Comparison of ENCODE assay signal across 10 mouse cellular contexts in the genomic region with DNA sequence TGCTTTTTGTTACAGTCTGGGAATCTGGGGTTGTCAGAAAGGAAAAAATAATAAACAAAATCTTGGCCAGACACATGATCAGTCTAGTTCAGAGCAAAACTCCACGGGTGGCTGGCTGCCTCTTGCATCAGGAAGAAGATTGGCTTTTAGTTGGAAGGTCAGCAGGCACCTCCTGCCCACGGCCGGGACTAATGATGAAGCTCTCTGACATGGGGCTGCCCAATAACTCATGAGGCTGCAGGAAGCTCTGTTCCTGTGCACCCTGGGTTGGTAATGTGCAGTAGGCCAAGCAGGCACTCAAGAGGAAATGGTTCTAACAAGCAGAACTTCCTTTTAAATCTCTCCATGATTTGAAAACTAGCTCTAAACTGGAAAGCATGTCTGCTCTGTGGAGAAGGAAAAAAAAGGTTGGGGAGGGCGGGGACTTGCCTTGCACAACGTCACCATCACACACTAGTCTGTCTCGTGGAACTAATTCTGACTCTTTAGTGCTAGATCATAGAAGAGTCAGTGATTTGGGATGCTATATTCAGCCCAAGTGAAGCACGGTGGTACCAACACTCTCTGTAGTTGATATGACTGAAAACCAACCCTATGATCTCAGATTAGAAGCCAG.
A peak's percentile ranks its signal among the peaks of the same experiment; 100 is the strongest.
DNase-seq lines count a peak whose midpoint lies in the region; ATAC-seq and TF ChIP-seq lines count a peak whose summit lies in the region.
"Had no signal": no experiment of that assay in that cellular context is flagged by ENCODE, and none has a peak within 500 bp of the region (broad histone marks: within the 10 kb centered on the region; RNA-seq: fewer than 3 reads in every experiment).

No protein-coding gene starts in this region.

- peak; percentile 45; the same call in 1 of the 2 replicates for ATAC-seq in lung, embryonic 16.5 days (ENCODE audit: low read depth)
- no peak for ATAC-seq in embryonic facial prominence, embryonic 14.5 days (ENCODE audit: low read depth)
- peak; percentile 42; the same call in 1 of the 2 replicates for ATAC-seq in neural tube, embryonic 12.5 days (ENCODE audit: low FRiP score, low read depth)
- ATAC-seq: intestine, embryonic 15.5 days had no signal

- no peaks in the 10 kb centered on the region for H3K27me3 ChIP-seq in lung, embryonic 16.5 days (ENCODE audit: control insufficient read depth, insufficient read depth, low read depth, low read length)
- H3K27me3 ChIP-seq in embryonic facial prominence, embryonic 14.5 days (replicated peaks; ENCODE audit: control insufficient read depth, insufficient read depth, low read length) = no peaks in the 10 kb centered on the region
- H3K27me3 ChIP-seq in neural tube, embryonic 12.5 days (replicated peaks) = no peaks in the 10 kb centered on the region
- H3K27me3 ChIP-seq: heart, embryonic 13.5 days; intestine, embryonic 15.5 days had no signal

- H3K4me3 ChIP-seq in lung, embryonic 16.5 days (ENCODE audit: low read length) = no peak overlapping the region
- no peak overlapping the region for H3K4me3 ChIP-seq in embryonic facial prominence, embryonic 14.5 days (ENCODE audit: low read depth, low read length)
- H3K4me3 ChIP-seq in neural tube, embryonic 12.5 days = no peak overlapping the region
- H3K4me3 ChIP-seq in layer of hippocampus, adult 2 months = no peak overlapping the region
- H3K4me3 ChIP-seq: heart, embryonic 13.5 days; intestine, embryonic 15.5 days had no signal

- H3K4me1 ChIP-seq in lung, embryonic 16.5 days (replicated peaks; ENCODE audit: control insufficient read depth, insufficient read depth, low read length) = peaks cover 9% of the 10 kb centered on the region
- peaks cover 27% of the 10 kb centered on the region; the same call in 1 of the 2 replicates for H3K4me1 ChIP-seq in embryonic facial prominence, embryonic 14.5 days (ENCODE audit: control insufficient read depth, insufficient read depth, low read length)
- H3K4me1 ChIP-seq in neural tube, embryonic 12.5 days = peaks cover 32% of the 10 kb centered on the region

- 0 out of 2 replicates have a peak overlapping the region, but pooled peaks have one; percentile 17 for H3K27ac ChIP-seq in lung, embryonic 16.5 days (ENCODE audit: low read length)
- peak overlapping the region; percentile 16 for H3K27ac ChIP-seq in embryonic facial prominence, embryonic 14.5 days (replicated peaks; ENCODE audit: low read depth, low read length)
- H3K27ac ChIP-seq in neural tube, embryonic 12.5 days = no peak overlapping the region
- no peak overlapping the region for H3K27ac ChIP-seq in layer of hippocampus, adult 2 months
- H3K27ac ChIP-seq: heart, embryonic 13.5 days; intestine, embryonic 15.5 days had no signal

- DNase-seq in lung, adult 18-20 months = no peak
- DNase-seq in embryonic facial prominence, embryonic 14.5 days (ENCODE audit: low spot score) = no peak
- peak; percentile 61 for DNase-seq in kidney, postnatal 10 days
- DNase-seq in spleen, adult 12 weeks (ENCODE audit: low spot score) = no peak
- DNase-seq in thymus, postnatal 0 days (ENCODE audit: low spot score) = no peak
- no peak for DNase-seq in layer of hippocampus, adult 2 months (ENCODE audit: low spot score in 2 of 2)

- no peaks in the 10 kb centered on the region for H3K9me3 ChIP-seq in lung, embryonic 16.5 days (ENCODE audit: control insufficient read depth, low read length)
- no peaks in the 10 kb centered on the region for H3K9me3 ChIP-seq in embryonic facial prominence, embryonic 14.5 days (ENCODE audit: control insufficient read depth, low read length)
- H3K9me3 ChIP-seq in neural tube, embryonic 12.5 days = no peaks in the 10 kb centered on the region
- H3K9me3 ChIP-seq: intestine, embryonic 15.5 days had no signal

- 48% methylated on average over 7 of the region's 7 CpGs for WGBS in lung, embryonic 16.5 days
- WGBS in embryonic facial prominence, embryonic 14.5 days = 46% methylated on average over 7 of the region's 7 CpGs
- 58% methylated on average over 7 of the region's 7 CpGs for WGBS in neural tube, embryonic 12.5 days

- TF ChIP-seq CTCF in layer of hippocampus, adult 2 months (conservative IDR thresholded peaks at IDR 0.05) = no peak

- no peak overlapping the region for H3K9ac ChIP-seq in lung, embryonic 16.5 days (ENCODE audit: low read length)
- 0 out of 2 replicates have a peak overlapping the region, but pooled peaks have one; percentile 27 for H3K9ac ChIP-seq in embryonic facial prominence, embryonic 14.5 days (ENCODE audit: low read depth, low read length)
- H3K9ac ChIP-seq in neural tube, embryonic 12.5 days = no peak overlapping the region
- H3K9ac ChIP-seq: heart, embryonic 13.5 days; intestine, embryonic 15.5 days had no signal

- H3K4me2 ChIP-seq in lung, embryonic 16.5 days (ENCODE audit: low read depth, low read length) = no peak overlapping the region
- no peak overlapping the region for H3K4me2 ChIP-seq in embryonic facial prominence, embryonic 14.5 days (ENCODE audit: low read depth, low read length)
- H3K4me2 ChIP-seq in neural tube, embryonic 12.5 days (replicated peaks) = no peak overlapping the region
- H3K4me2 ChIP-seq: heart, embryonic 13.5 days; intestine, embryonic 15.5 days had no signal

- H3K36me3 ChIP-seq in lung, embryonic 16.5 days (ENCODE audit: control insufficient read depth, insufficient read depth, low read length) = no peaks in the 10 kb centered on the region
- H3K36me3 ChIP-seq in embryonic facial prominence, embryonic 14.5 days (ENCODE audit: control insufficient read depth, insufficient read depth, low read length) = no peaks in the 10 kb centered on the region
- no peaks in the 10 kb centered on the region for H3K36me3 ChIP-seq in neural tube, embryonic 12.5 days
- H3K36me3 ChIP-seq: heart, embryonic 13.5 days; intestine, embryonic 15.5 days had no signal

Comparison
In these comparisons a context has a peak if more than half of its experiments do, and no peak if none do; other contexts are left out.
1. H3K27ac ChIP-seq: peak in lung, embryonic 16.5 days (single experiment) and embryonic facial prominence, embryonic 14.5 days (single experiment); none in neural tube, embryonic 12.5 days (single experiment) and layer of hippocampus, adult 2 months (single experiment).